ENCODE assay signal across 16 mouse cellular contexts in the genomic region with DNA sequence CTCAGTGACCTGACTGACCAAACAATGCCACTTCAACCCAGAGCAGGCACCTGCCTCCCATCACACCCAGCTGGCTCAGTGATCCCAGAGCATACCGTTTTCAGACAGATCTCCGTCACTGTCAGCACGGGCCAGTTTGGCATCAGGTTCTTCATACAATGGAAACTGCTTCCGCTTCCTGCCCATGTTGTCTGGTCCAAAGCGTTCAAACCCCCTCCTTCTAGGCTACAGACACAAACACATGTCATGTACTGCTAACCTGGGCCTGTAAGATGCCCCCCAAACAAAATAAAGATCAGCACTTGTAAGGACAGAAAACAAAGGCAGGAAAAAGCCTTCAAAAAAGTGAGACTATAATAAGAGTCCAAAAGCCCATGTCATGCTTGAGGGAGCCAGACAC.
"Had no signal": no experiment of that assay in that cellular context is flagged by ENCODE, and none has a peak within 500 bp of the region (broad histone marks: within the 10 kb centered on the region; RNA-seq: fewer than 3 reads in every experiment).

No protein-coding gene starts in this region.

- H3K9me3 ChIP-seq: neural tube, embryonic 13.5 days; neural tube, embryonic 15.5 days; stomach, embryonic 15.5 days had no signal

- H3K9ac ChIP-seq: neural tube, embryonic 13.5 days; neural tube, embryonic 15.5 days; stomach, embryonic 15.5 days had no signal

- DNase-seq: retina, postnatal 1 day; right cerebral cortex, adult 18-20 months; right cerebral cortex, postnatal 14 days; right cerebral cortex, postnatal 25 days; right cerebral cortex, postnatal 4 days; spleen, adult 18-20 months; thymus, adult 18-20 months; thymus, adult 2 months; thymus, postnatal 14 days; thymus, postnatal 25 days; thymus, postnatal 36 days; thymus, postnatal 4 days had no signal

- H3K4me2 ChIP-seq: neural tube, embryonic 13.5 days; neural tube, embryonic 15.5 days; stomach, embryonic 15.5 days had no signal

- H3K4me3 ChIP-seq: neural tube, embryonic 13.5 days; neural tube, embryonic 15.5 days; stomach, embryonic 15.5 days had no signal

- H3K27me3 ChIP-seq: neural tube, embryonic 13.5 days; neural tube, embryonic 15.5 days; stomach, embryonic 15.5 days had no signal

- H3K27ac ChIP-seq: neural tube, embryonic 13.5 days; neural tube, embryonic 15.5 days; stomach, embryonic 15.5 days; stomach, postnatal 0 days had no signal
